Mouse (Mus musculus) heart, embryonic 11.5 days (tissue): Measurements from ENCODE around the gene Slc9a3r2. TPM values are rescaled to one million over a fixed set of nuclear protein-coding genes. Genes with fewer than 3 reads are reported as not detected.
"Not testable (repeated sequence)": the region's sequence is repeated elsewhere in the genome, so short reads cannot be mapped to it uniquely, and the experiment has no call there.

Experiments
- ATAC-seq: fragments of 200-750 bp; cut with Nextera tagmentation; replicated peaks from 2 replicates; pipeline ENCODE4 v1.8.0; 2017; ENCODE audit warnings: moderate library complexity; ENCODE audit not compliant: insufficient number of reproducible peaks, low FRiP score, low TSS enrichment
- H3K27ac ChIP-seq: fragments of 300-500 bp; sonication (generic); 2 replicates; pipeline ENCODE4 v1.5.1; 2014; ENCODE audit warnings: mild to moderate bottlenecking, low read depth, low read length
- H3K27me3 ChIP-seq: fragments of 300-500 bp; sonication (generic); 2 replicates; pipeline ENCODE4 v1.6.1; 2014; ENCODE audit warnings: mild to moderate bottlenecking, low read length, mixed read lengths; ENCODE audit not compliant: control insufficient read depth, insufficient read depth
- H3K36me3 ChIP-seq: fragments of 300-500 bp; sonication (generic); 2 replicates; pipeline ENCODE4 v1.6.1; 2014; ENCODE audit warnings: mild to moderate bottlenecking, low read length, moderate library complexity, mixed read lengths; ENCODE audit not compliant: control insufficient read depth, insufficient read depth
- H3K4me1 ChIP-seq: fragments of 300-500 bp; sonication (generic); 2 replicates; pipeline ENCODE4 v1.6.1; 2014; ENCODE audit warnings: low read length; ENCODE audit not compliant: control insufficient read depth, insufficient read depth
- H3K4me2 ChIP-seq: fragments of 300-500 bp; sonication (generic); 2 replicates; pipeline ENCODE4 v1.6.1; 2014; ENCODE audit warnings: mild to moderate bottlenecking, moderate library complexity
- H3K4me3 ChIP-seq: fragments of 300-500 bp; sonication (generic); 2 replicates; pipeline ENCODE4 v1.5.1; 2014; ENCODE audit warnings: low read depth, low read length
- H3K9ac ChIP-seq: fragments of 300-500 bp; sonication (generic); 2 replicates; pipeline ENCODE4 v1.6.1; 2014; ENCODE audit warnings: mild to moderate bottlenecking, low read depth, low read length, moderate library complexity
- H3K9me3 ChIP-seq: fragments of 300-500 bp; sonication (generic); replicated peaks from 2 replicates; pipeline ENCODE4 v1.6.1; 2016; ENCODE audit warnings: low read length; ENCODE audit not compliant: control insufficient read depth
- WGBS: fragments of 180-500 bp; shearing (Covaris S2); extraction: QIAGEN DNeasy Blood & Tissue Kit; methylation state at CpG from one replicate; pipeline ENCODE4 v1.1.7; 2014; ENCODE audit not compliant: insufficient replicate concordance; 5-methylcytosine and 5-hydroxymethylcytosine counted together
- polyA plus RNA-seq: library from polyadenylated mRNA; unstranded; fragments of >200 nt; fragmentation: Nextera tagmentation; extraction: Ambion mirVana; gene quantifications from 2 replicates; pipeline ENCODE4 v1.2.1, GENCODE M21; 2014

Slc9a3r2 gene
- polyA plus RNA-seq, 1 experiment from 2014 or later: 52.7 TPM

DNA sequence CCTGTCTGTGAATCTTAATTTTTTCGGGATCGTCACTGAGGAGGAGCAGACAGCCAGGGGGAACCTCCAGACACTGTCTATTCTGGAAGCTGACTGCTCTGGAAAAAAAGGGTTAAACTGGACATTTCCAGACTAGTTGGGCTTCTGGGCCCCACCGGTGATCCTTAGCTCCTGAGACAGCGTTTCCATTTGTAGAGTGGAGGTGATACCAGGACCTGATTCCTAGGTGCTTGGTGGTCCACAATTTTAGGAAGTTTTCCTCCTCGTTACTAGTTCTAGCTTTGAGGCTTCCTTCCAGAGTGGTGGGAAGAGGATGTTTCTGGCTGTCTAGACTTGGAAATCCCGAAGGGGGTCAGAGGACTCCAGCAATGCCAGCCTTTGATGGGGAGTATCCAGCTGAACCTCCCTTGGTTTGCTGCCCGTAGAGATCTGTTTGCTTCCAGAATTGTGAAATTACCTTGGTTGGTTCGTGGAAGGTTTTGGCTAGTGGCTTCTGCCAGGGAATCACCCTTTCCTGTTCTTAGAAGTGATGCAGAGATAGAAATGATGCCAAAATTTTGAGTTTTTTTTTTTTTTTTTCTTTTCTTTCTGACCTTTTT lies 20.2 kb upstream of the Slc9a3r2 start:
- Histone ChIP-seq H3K4me3 (peak overlapping the region; percentile 97), H3K9me3 (no peaks in the 10 kb centered on the region), H3K4me2 (peak overlapping the region; percentile 90), H3K27me3 (no peaks in the 10 kb centered on the region), H3K27ac (peak overlapping the region; percentile 90), H3K4me1 (peaks cover 27% of the 10 kb centered on the region), H3K9ac (peak overlapping the region; percentile 99), H3K36me3 (no peaks in the 10 kb centered on the region)
- no peak for ATAC-seq
- 14% methylated on average over 8 of the region's 8 CpGs for WGBS

GRCm38 (mm10) chr17:24669545-24670245 lies 19.6 kb upstream of the Slc9a3r2 start, which contains the start of gene Zfp598:
TSS of gene Zfp598 (plus strand) at chr17:24669687.
- WGBS: under 1% methylated on average over 76 of the region's 80 CpGs
- Histone ChIP-seq H3K27ac (peak within 1 kb of the TSS; percentile 90), H3K27me3 (no peaks in the 10 kb centered on the region), H3K4me3 (peak within 1 kb of the TSS; percentile 97), H3K36me3 (no peaks in the 10 kb centered on the region), H3K4me2 (peak within 1 kb of the TSS; percentile 90), H3K9me3 (no peaks in the 10 kb centered on the region), H3K9ac (peak within 1 kb of the TSS; percentile 99), H3K4me1 (peaks cover 27% of the 10 kb centered on the region)
- ATAC-seq: peak; percentile 98

DNA sequence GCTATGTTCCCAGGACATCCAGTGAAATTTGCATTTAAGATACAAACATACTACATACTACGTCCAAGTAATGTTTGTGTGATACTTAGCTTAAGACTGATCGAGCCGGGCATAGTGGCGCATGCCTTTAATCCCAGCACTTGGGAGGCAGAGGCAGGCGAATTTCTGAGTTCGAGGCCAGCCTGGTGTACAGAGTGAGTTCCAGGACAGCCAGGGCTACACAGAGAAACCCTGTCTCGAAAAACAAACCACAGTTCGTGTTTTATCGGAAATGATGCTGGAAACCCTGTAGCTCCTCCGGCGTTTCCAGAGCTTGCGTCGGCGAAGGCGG lies 19.1 kb upstream of the Slc9a3r2 start:
- not testable (repeated sequence) for ATAC-seq
- WGBS: 12% methylated on average over 15 of the region's 15 CpGs
- peaks cover 25% of the 10 kb centered on the region for H3K4me1 ChIP-seq

DNA sequence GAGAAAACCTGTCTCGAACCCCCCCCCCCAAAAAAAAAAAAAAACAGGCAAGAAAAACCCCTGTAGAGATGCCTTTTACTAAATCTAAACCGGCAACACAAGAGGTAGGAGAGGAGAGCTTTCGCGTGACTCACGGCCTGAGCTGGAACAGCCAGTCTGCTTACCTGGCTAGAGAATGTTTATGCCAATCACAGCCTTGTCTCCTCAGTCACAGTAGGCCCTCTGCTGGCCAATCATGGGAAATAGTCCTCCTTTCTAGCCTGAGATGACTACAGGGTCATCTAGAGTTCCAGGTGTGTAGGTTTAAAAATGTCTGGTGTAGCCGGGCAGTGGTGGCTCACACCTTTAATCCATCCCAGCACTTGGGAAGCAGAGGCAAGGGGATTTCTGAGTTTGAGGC lies 17.3 kb upstream of the Slc9a3r2 start:
- Histone ChIP-seq H3K4me1 (peaks cover 23% of the 10 kb centered on the region), H3K4me2 (no peak overlapping the region), H3K4me3 (no peak overlapping the region), H3K9me3 (no peaks in the 10 kb centered on the region), H3K27ac (no peak overlapping the region), H3K27me3 (no peaks in the 10 kb centered on the region; the same call in 1 of the 2 replicates), H3K36me3 (no peaks in the 10 kb centered on the region), H3K9ac (no peak overlapping the region)
- WGBS: 30% methylated on average over 6 of the region's 6 CpGs
- ATAC-seq: no peak

More for the DNA sequence above, 19.1 kb upstream of the Slc9a3r2 start:
- Histone ChIP-seq H3K9ac (peak overlapping the region; percentile 99), H3K4me3 (peak overlapping the region; percentile 97), H3K4me2 (peak overlapping the region; percentile 90), H3K27ac (peak overlapping the region; percentile 57)
- not testable (repeated sequence) for H3K36me3 ChIP-seq, H3K9me3 ChIP-seq, H3K27me3 ChIP-seq

GRCm38 (mm10) chr17:24667011-24667410 lies 16.9 kb upstream of the Slc9a3r2 start:
- not testable (repeated sequence) for ATAC-seq, H3K36me3 ChIP-seq, H3K27ac ChIP-seq, H3K4me2 ChIP-seq, H3K27me3 ChIP-seq, H3K9ac ChIP-seq, H3K9me3 ChIP-seq, H3K4me3 ChIP-seq
- WGBS: 62% methylated on average over 7 of the region's 7 CpGs
- H3K4me1 ChIP-seq: peaks cover 19% of the 10 kb centered on the region

DNA sequence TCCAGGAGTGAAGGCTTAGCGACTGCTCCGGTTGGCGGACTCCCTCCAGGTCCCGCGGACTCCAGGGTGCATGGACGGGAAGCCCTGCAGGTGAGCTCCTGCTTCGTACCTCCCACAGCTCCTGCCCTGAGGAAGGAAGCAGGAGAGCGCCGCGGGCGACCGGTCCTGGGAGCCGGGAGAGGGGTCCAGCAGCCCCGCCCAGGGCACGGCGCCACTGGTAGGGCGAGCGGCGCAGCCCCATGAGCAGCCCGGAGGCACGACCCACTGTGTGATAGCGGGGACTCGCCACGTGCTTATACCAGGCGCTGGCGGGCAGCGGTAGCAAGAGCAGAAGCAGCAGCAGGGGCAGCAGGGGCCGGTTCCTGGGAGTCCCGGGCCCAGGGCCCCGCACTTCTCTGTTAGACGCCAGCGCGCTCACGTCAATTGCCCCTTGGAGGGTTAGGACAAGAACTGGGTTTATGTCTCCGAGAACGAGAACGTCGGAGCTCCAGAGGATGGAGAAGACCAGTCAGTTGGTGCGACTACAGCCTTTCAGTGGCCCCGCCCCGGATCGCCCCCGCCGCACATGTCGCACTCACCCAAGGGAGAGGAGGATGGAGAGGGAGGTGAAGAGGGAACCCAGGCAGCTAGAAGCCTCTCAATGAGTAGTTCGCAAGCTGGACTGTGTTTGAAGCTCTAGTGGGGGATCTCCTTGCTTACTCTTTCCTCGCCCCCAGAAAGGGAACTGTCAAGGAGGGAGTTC lies 8.1 kb upstream of the Slc9a3r2 start, which contains the start of gene Npw:
TSS of gene Npw (minus strand) at position 441 of the 742 bp plus-strand sequence.
- Histone ChIP-seq H3K4me1 (peaks cover 9% of the 10 kb centered on the region), H3K4me2 (peak within 1 kb of the TSS; percentile 88), H3K36me3 (no peaks in the 10 kb centered on the region), H3K9me3 (no peaks in the 10 kb centered on the region), H3K4me3 (peak within 1 kb of the TSS; percentile 50), H3K27me3 (peaks cover 43% of the 10 kb centered on the region), H3K9ac (peak within 1 kb of the TSS; percentile 60), H3K27ac (no peak within 1 kb of the TSS)
- 2% methylated on average over 47 of the region's 47 CpGs for WGBS
- no peak for ATAC-seq

DNA sequence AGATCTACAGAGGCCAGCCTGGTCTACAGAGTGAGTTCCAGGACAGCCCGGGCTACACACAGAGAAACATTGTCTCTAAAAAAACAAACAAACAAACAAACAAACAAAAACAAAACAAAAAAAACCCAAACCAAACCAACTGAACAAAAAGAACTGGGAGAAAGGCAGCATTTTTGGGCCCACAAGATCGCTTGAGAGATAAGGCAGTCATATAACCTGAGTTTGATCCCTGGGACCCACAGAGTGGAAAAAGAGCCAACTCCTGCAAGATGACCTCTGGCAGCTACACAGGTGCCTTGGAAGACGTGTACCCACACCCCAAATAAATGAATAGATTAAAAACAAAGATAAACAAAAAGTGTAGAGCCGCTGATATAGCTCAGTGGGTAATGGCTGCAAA lies 4.8 kb upstream of the Slc9a3r2 start:
- Histone ChIP-seq H3K4me3 (no peak overlapping the region), H3K27me3 (peaks cover 54% of the 10 kb centered on the region), H3K4me1 (peaks cover 12% of the 10 kb centered on the region), H3K9me3 (no peaks in the 10 kb centered on the region), H3K4me2 (no peak overlapping the region), H3K27ac (no peak overlapping the region), H3K9ac (no peak overlapping the region), H3K36me3 (no peaks in the 10 kb centered on the region)
- WGBS: 72% methylated on average over 4 of the region's 4 CpGs
- no peak for ATAC-seq

GRCm38 (mm10) chr17:24653967-24654710 lies 4.0 kb upstream of the Slc9a3r2 start:
- Histone ChIP-seq H3K9me3 (no peaks in the 10 kb centered on the region), H3K36me3 (no peaks in the 10 kb centered on the region), H3K4me2 (peak overlapping the region; percentile 68), H3K4me3 (peak overlapping the region; percentile 32), H3K4me1 (peaks cover 17% of the 10 kb centered on the region), H3K27ac (no peak overlapping the region), H3K9ac (peak overlapping the region; percentile 43; the same call in 1 of the 2 replicates), H3K27me3 (peaks cover 46% of the 10 kb centered on the region)
- 3% methylated on average over 19 of the region's 19 CpGs for WGBS
- no peak for ATAC-seq
